Mouse (Mus musculus): ENCODE measurements around the gene Cst6. TPM values are rescaled to one million over a fixed set of nuclear protein-coding genes. Genes with fewer than 3 reads are reported as not detected.

Cst6 gene
- total and polyA plus RNA-seq, 3 experiments, result 0.05 TPM; not detected in 2

DNA sequence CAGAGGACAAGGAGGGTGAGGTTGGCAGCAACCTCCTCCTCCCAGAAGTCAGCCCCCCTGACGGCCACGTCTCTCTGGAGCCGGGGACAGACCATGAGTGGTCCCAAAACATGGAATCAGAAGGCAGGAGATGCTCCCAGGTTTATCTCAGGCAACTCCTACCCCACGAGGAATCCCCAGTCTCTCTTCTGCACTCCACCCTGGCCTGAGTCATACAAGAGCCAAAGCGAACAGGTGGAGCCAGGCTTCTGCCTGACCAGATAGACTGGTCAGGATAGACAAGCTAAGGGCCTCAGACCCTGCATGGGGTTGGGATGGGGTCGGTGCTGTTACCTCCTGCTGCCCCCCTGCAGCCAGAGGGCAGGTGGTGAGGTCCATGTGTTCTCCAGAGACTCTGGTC is 1.3 kb downstream of the Cst6 start:
- no peak for DNase-seq (ENCODE audit: low spot score)
- Histone ChIP-seq H3K4me1 (ENCODE audit: insufficient read depth, low read depth, low read length) (peaks cover 4% of the 10 kb centered on the region; the same call in 1 of the 2 replicates), H3K27me3 (ENCODE audit: insufficient read depth, low read length) (peaks cover 65% of the 10 kb centered on the region), H3K4me3 (ENCODE audit: low read depth, low read length) (no peak overlapping the region), H3K9me3 (replicated peaks) (no peaks in the 10 kb centered on the region), H3K36me3 (replicated peaks) (no peaks in the 10 kb centered on the region)
- TF ChIP-seq POLR2AphosphoS5 (IDR thresholded peaks at IDR 0.05; ENCODE audit: insufficient replicate concordance, low read depth, low read length) (no peak), GATA2 (IDR thresholded peaks at IDR 0.05; ENCODE audit: borderline replicate concordance, low read depth, low read length) (no peak), CTCF (IDR thresholded peaks at IDR 0.05; ENCODE audit: low read depth, low read length) (no peak), TAL1 (conservative IDR thresholded peaks at IDR 0.05; ENCODE audit: low read depth, low read length) (no peak), GATA1 (IDR thresholded peaks at IDR 0.05; ENCODE audit: borderline replicate concordance, low read length) (no peak)
- no peak for ATAC-seq (ENCODE audit: extremely low read depth, insufficient number of reproducible peaks, low FRiP score, poor library complexity, severe bottlenecking)

DNA sequence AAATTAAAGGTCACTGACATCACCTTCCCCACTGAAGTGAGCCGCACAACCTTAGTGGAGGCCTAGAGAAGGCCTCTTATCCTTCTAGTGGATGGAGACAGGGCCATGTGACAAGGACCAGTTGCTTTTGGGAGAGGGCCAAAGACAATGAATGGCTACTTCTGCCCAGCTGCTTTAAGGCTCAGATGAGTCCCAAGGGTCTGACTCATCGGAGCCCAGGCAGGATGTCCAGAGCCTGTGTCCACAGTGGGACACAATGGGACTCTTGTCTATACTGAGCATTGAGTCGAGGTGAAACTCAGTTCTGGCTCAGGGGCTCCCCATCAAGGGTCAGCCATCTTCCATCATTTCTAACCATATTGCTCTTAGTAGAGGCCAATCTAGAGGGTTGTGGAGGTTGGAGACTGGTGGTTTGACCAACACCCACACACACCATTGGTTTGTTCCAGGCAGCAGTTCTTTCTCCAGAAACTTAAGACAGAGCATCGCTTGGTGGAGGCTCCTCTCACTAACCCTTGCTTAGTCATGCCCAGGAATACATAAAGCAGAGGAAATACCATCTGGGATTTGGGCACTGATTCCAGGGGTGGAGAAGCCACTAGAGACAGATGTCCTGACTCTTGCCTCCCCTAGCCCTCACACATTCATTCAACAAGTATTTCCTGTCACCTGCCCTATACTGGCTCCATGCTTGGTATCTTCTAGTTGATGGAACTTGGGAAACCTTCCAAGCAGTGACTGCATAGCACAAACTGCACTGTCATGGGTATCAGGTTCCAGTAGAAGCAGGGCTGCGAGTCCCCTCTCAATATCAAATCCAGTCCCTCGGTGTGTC is 3.9 kb downstream of the Cst6 start:
- no peak for DNase-seq (ENCODE audit: low spot score)
- Histone ChIP-seq H3K27me3 (ENCODE audit: insufficient read depth, low read length) (peaks cover 57% of the 10 kb centered on the region), H3K36me3 (replicated peaks) (no peaks in the 10 kb centered on the region), H3K4me3 (ENCODE audit: low read depth, low read length) (no peak overlapping the region), H3K9me3 (replicated peaks) (no peaks in the 10 kb centered on the region), H3K4me1 (ENCODE audit: insufficient read depth, low read depth, low read length) (peaks cover 4% of the 10 kb centered on the region; the same call in 1 of the 2 replicates)
- no peak for ATAC-seq (ENCODE audit: extremely low read depth, insufficient number of reproducible peaks, low FRiP score, poor library complexity, severe bottlenecking)
- TF ChIP-seq TAL1 (conservative IDR thresholded peaks at IDR 0.05; ENCODE audit: low read depth, low read length) (no peak), GATA1 (IDR thresholded peaks at IDR 0.05; ENCODE audit: borderline replicate concordance, low read length) (no peak), GATA2 (IDR thresholded peaks at IDR 0.05; ENCODE audit: borderline replicate concordance, low read depth, low read length) (no peak), POLR2AphosphoS5 (IDR thresholded peaks at IDR 0.05; ENCODE audit: insufficient replicate concordance, low read depth, low read length) (no peak), CTCF (IDR thresholded peaks at IDR 0.05; ENCODE audit: low read depth, low read length) (no peak)

DNA sequence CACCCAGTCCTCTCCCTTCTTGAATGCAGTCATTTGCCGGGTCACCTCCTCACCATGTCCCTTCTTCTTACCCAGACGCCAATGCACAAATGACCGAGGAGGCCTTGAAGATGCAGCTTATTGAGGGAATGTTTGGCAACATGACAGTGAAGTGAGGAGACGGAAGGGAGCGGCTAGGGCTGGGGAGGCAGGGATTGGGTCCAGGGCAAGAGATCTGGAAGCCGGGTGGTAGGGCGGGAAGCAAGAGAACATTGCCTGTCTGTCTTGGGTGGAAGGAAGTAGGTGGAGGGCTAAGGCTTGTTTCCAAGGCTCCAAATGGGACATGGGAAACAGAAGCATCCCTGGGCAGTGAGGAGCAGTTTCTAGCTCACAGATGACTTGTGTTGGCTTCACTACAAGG is 8.0 kb downstream of the Cst6 start:
- no peak for DNase-seq (ENCODE audit: low spot score)
- Histone ChIP-seq H3K36me3 (replicated peaks) (no peaks in the 10 kb centered on the region), H3K4me1 (ENCODE audit: insufficient read depth, low read depth, low read length) (no peaks in the 10 kb centered on the region), H3K4me3 (ENCODE audit: low read depth, low read length) (no peak overlapping the region), H3K27me3 (ENCODE audit: insufficient read depth, low read length) (peaks cover 26% of the 10 kb centered on the region), H3K9me3 (replicated peaks) (no peaks in the 10 kb centered on the region)
- TF ChIP-seq POLR2AphosphoS5 (IDR thresholded peaks at IDR 0.05; ENCODE audit: insufficient replicate concordance, low read depth, low read length) (no peak), GATA2 (IDR thresholded peaks at IDR 0.05; ENCODE audit: borderline replicate concordance, low read depth, low read length) (no peak), CTCF (IDR thresholded peaks at IDR 0.05; ENCODE audit: low read depth, low read length) (no peak), GATA1 (IDR thresholded peaks at IDR 0.05; ENCODE audit: borderline replicate concordance, low read length) (no peak), TAL1 (conservative IDR thresholded peaks at IDR 0.05; ENCODE audit: low read depth, low read length) (no peak)
- no peak for ATAC-seq (ENCODE audit: extremely low read depth, insufficient number of reproducible peaks, low FRiP score, poor library complexity, severe bottlenecking)

DNA sequence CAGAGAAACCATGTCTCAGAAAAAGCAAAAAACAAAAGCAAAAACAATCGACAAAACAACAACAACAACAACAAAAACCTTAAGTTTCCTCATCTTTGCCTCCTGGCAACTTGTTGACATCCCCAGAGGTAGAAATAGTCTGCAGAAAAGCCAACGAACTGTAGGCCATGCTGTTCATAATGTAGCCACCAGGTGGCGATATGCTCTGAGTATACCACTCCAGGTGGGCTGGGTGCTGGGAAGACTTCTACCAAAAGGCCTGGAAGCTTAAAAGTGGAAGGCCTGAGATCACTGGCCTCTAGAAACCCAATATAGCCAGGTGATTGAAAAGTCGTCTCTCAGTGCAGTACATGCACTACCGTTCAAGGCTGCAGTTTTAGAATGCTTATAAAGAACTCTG is 11.4 kb downstream of the Cst6 start:
- no peak for ATAC-seq (ENCODE audit: extremely low read depth, insufficient number of reproducible peaks, low FRiP score, poor library complexity, severe bottlenecking)
- DNase-seq (ENCODE audit: low spot score), result peak; percentile 42
- Histone ChIP-seq H3K36me3 (replicated peaks) (no peaks in the 10 kb centered on the region), H3K4me3 (ENCODE audit: low read depth, low read length) (no peak overlapping the region), H3K9me3 (replicated peaks) (no peaks in the 10 kb centered on the region), H3K4me1 (ENCODE audit: insufficient read depth, low read depth, low read length) (0 out of 2 replicates have a peak, but pooled peaks cover 2% of the 10 kb centered on the region), H3K27me3 (ENCODE audit: insufficient read depth, low read length) (peaks cover 23% of the 10 kb centered on the region)
- TF ChIP-seq CTCF (IDR thresholded peaks at IDR 0.05; ENCODE audit: low read depth, low read length), result peak; percentile 94
- TF ChIP-seq GATA1 (IDR thresholded peaks at IDR 0.05; ENCODE audit: borderline replicate concordance, low read length), result no peak
- no peak for TF ChIP-seq POLR2AphosphoS5 (IDR thresholded peaks at IDR 0.05; ENCODE audit: insufficient replicate concordance, low read depth, low read length)
- TF ChIP-seq TAL1 (conservative IDR thresholded peaks at IDR 0.05; ENCODE audit: low read depth, low read length), result no peak
- TF ChIP-seq GATA2 (IDR thresholded peaks at IDR 0.05; ENCODE audit: borderline replicate concordance, low read depth, low read length), result no peak

DNA sequence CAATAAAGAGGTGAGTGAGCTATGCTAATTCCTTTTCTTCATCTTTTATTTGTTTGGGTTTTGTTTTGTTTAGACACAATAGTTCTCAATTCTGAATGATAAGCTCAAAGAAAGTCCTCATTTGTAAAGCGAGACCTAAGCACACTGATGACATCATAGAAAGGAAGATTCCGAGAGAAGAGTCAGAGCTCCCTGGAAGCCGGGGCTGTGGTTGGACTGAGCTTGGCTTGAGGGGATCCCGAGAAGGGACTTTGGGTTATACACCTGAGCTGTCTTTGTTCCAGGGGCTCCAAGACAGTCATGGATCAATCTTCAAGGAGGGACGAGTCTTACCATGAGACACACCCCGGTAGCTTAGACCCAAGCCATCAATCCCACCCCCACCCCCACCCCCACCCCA is 13.9 kb downstream of the Cst6 start, which contains the start of gene Catsper1:
Gene Catsper1 (plus strand): TSS at position 301 of the 400 bp plus-strand sequence.
- H3K9me3 ChIP-seq (replicated peaks), result no peaks in the 10 kb centered on the region
- ATAC-seq (ENCODE audit: extremely low read depth, insufficient number of reproducible peaks, low FRiP score, poor library complexity, severe bottlenecking) (no peak), DNase-seq (ENCODE audit: low spot score) (no peak)
- TF ChIP-seq TAL1 (conservative IDR thresholded peaks at IDR 0.05; ENCODE audit: low read depth, low read length), result no peak
- TF ChIP-seq GATA2 (IDR thresholded peaks at IDR 0.05; ENCODE audit: borderline replicate concordance, low read depth, low read length), result no peak
- no peak for TF ChIP-seq POLR2AphosphoS5 (IDR thresholded peaks at IDR 0.05; ENCODE audit: insufficient replicate concordance, low read depth, low read length)
- no peak for TF ChIP-seq GATA1 (IDR thresholded peaks at IDR 0.05; ENCODE audit: borderline replicate concordance, low read length)
- TF ChIP-seq CTCF (IDR thresholded peaks at IDR 0.05; ENCODE audit: low read depth, low read length), result no peak
- H3K36me3 ChIP-seq (replicated peaks), result no peaks in the 10 kb centered on the region
- H3K27me3 ChIP-seq (ENCODE audit: insufficient read depth, low read length), result peaks cover 24% of the 10 kb centered on the region
- no peak within 1 kb of the TSS for H3K4me3 ChIP-seq (ENCODE audit: low read depth, low read length)
- H3K4me1 ChIP-seq (ENCODE audit: insufficient read depth, low read depth, low read length), result 0 out of 2 replicates have a peak, but pooled peaks cover 2% of the 10 kb centered on the region

DNA sequence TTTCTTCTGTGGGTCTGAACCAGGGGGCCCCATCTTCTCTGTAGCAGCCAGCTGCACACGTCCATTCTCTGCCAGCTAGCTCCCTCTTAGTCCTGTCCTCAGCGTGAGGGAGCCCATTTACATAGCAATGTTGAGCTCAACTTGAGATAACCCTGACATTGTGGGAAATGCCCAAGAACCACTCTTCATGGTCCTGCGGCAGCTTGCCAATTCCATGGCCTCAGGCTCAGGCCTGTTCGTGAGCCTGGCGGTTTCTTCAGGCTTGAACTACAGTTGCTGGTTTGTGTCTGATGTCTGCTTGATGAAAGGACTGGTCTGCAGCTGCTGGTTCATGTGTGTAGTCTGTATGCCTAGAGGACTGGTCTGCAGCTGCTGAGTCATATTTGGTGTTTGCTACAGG is 14.6 kb downstream of the Cst6 start:
- no peak for ATAC-seq (ENCODE audit: extremely low read depth, insufficient number of reproducible peaks, low FRiP score, poor library complexity, severe bottlenecking)
- no peak for TF ChIP-seq GATA1 (IDR thresholded peaks at IDR 0.05; ENCODE audit: borderline replicate concordance, low read length)
- TF ChIP-seq GATA2 (IDR thresholded peaks at IDR 0.05; ENCODE audit: borderline replicate concordance, low read depth, low read length), result no peak
- TF ChIP-seq POLR2AphosphoS5 (IDR thresholded peaks at IDR 0.05; ENCODE audit: insufficient replicate concordance, low read depth, low read length), result no peak
- no peak for TF ChIP-seq CTCF (IDR thresholded peaks at IDR 0.05; ENCODE audit: low read depth, low read length)
- TF ChIP-seq TAL1 (conservative IDR thresholded peaks at IDR 0.05; ENCODE audit: low read depth, low read length), result no peak

More for the DNA sequence above, 14.6 kb downstream of the Cst6 start:
- no peak for DNase-seq (ENCODE audit: low spot score)
- peaks cover 24% of the 10 kb centered on the region for H3K27me3 ChIP-seq (ENCODE audit: insufficient read depth, low read length)
- no peaks in the 10 kb centered on the region for H3K9me3 ChIP-seq (replicated peaks)
- no peaks in the 10 kb centered on the region for H3K36me3 ChIP-seq (replicated peaks)
- H3K4me3 ChIP-seq (ENCODE audit: low read depth, low read length), result no peak overlapping the region
- H3K4me1 ChIP-seq (ENCODE audit: insufficient read depth, low read depth, low read length), result 0 out of 2 replicates have a peak, but pooled peaks cover 2% of the 10 kb centered on the region

Data from G1E (cell line).